Mouse (Mus musculus): ENCODE data around the gene Gata3. TPM values are rescaled to one million over a fixed set of nuclear protein-coding genes. Genes with fewer than 3 reads are reported as not detected.
A peak's percentile ranks its signal among the peaks of the same experiment; 100 is the strongest.

Gene Gata3
- polyA plus RNA-seq, 1 experiment from 2014 or later = 1.4 TPM

DNA sequence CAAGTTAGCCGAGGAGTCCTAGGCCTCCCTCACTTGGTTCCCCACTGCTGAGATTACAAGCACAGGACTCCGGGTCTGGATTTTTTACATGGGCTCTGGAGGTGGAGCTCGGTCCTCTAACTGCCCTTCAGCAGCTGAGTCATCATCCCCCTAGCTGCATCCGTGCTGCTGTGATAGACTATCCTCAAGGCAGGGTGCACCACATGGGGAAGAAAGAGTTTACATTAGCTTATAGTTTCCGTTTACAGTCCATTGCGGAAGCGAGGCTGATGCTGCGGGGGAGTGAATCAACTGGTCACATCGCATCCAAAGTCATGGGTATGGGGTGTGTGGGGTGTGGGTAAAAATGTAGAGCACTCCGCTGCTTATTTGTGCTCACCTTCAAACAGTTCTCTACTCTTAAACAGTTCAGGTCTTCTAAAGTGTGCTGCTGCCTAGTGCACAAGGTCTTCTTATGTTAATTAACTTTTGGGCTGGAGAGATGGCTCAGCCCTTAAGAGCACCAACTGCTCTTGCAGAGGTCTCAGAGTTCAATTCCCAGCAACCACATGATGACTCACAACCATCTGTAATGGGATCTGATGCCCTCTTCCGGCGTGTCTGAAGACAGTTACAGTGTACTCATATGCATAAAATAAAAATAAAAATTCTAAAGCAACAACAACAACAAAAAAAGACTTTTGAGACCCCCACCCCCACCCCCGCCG is 14.2 kb upstream of the Gata3 start:
- Histone ChIP-seq H3K36me3 (ENCODE audit: control insufficient read depth, insufficient read depth, low read length) (no peaks in the 10 kb centered on the region), H3K9ac (ENCODE audit: low read length) (no peak overlapping the region), H3K4me3 (ENCODE audit: low read depth, low read length) (no peak overlapping the region), H3K4me2 (ENCODE audit: low read length) (no peak overlapping the region), H3K27me3 (replicated peaks; ENCODE audit: control insufficient read depth, insufficient read depth, low read length) (peaks cover 9% of the 10 kb centered on the region), H3K4me1 (ENCODE audit: control insufficient read depth, insufficient read depth, low read length) (no peaks in the 10 kb centered on the region), H3K9me3 (replicated peaks; ENCODE audit: control insufficient read depth, low read length) (no peaks in the 10 kb centered on the region), H3K27ac (ENCODE audit: low read depth, low read length) (no peak overlapping the region)
- no peak for ATAC-seq
- no peak for DNase-seq (ENCODE audit: low spot score)
- 74% methylated on average over 14 of the region's 14 CpGs for WGBS

DNA sequence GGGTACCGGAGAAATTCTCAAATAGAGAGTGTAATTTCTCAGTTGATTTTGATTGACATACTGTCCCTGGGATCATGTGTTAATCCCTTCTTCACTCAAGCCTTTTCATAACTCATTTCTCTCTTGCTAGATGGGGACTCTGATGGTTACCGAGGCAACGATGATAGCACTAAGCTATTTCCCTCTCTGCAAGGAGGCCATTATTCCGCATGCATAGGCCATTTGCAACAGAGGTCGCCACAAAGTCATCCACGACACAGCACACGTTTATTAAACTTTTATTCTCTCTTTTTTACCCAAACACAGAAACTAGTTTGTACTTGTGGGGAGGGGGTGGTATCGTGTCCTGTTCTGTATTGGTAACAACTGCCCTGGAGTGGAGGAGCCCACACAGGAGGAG is 8.0 kb upstream of the Gata3 start:
- H3K9ac ChIP-seq (ENCODE audit: low read length) = no peak overlapping the region
- peaks cover 64% of the 10 kb centered on the region for H3K27me3 ChIP-seq (replicated peaks; ENCODE audit: control insufficient read depth, insufficient read depth, low read length)
- H3K27ac ChIP-seq (ENCODE audit: low read depth, low read length) = no peak overlapping the region
- DNase-seq (ENCODE audit: low spot score) (no peak), ATAC-seq (no peak; the same call in 1 of the 2 replicates)
- H3K4me3 ChIP-seq (ENCODE audit: low read depth, low read length) = no peak overlapping the region
- no peaks in the 10 kb centered on the region for H3K4me1 ChIP-seq (ENCODE audit: control insufficient read depth, insufficient read depth, low read length)
- no peaks in the 10 kb centered on the region for H3K9me3 ChIP-seq (replicated peaks; ENCODE audit: control insufficient read depth, low read length)
- 0% methylated on average over 8 of the region's 8 CpGs for WGBS
- H3K36me3 ChIP-seq (ENCODE audit: control insufficient read depth, insufficient read depth, low read length) = no peaks in the 10 kb centered on the region
- H3K4me2 ChIP-seq (ENCODE audit: low read length) = no peak overlapping the region

DNA sequence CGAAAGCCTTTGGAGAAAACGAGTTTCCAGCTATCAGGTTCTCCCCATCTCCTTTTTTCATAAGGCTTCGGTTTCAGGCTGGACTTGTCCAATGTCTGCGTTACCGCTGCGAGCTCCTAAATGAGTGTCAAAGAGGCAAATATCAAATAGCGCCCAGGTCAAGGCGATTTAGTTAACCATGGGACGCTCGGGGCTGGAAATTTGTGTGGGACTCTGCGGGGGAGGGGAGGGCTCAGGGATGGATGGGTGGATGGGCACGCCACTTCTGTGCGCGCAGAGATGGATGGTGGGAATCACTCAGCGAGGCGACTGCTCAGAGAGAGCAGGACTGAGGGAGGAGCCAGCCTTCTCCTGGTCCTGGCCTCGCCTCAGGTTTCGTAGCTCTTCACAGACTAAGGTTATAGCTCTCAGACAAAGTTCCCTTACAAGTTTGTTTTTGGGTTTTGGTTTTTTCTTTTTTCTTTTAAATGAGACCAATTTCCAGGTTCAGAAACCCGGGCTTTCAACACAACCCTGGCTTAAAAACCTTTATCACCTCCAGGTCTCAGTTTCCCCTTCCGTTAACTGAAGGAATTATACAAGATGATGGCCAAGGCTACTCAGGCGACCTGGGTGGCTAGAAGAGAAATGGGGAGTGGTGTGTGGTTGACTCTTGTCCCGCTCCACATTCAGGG is 6.4 kb upstream of the Gata3 start:
- H3K4me2 ChIP-seq (ENCODE audit: low read length) = no peak overlapping the region
- no peak overlapping the region for H3K4me3 ChIP-seq (ENCODE audit: low read depth, low read length)
- DNase-seq (ENCODE audit: low spot score) (no peak), ATAC-seq (no peak)
- no peaks in the 10 kb centered on the region for H3K9me3 ChIP-seq (replicated peaks; ENCODE audit: control insufficient read depth, low read length)
- H3K36me3 ChIP-seq (ENCODE audit: control insufficient read depth, insufficient read depth, low read length) = no peaks in the 10 kb centered on the region
- H3K27me3 ChIP-seq (replicated peaks; ENCODE audit: control insufficient read depth, insufficient read depth, low read length) = peaks cover 75% of the 10 kb centered on the region
- under 1% methylated on average over 22 of the region's 22 CpGs for WGBS
- no peaks in the 10 kb centered on the region for H3K4me1 ChIP-seq (ENCODE audit: control insufficient read depth, insufficient read depth, low read length)
- H3K9ac ChIP-seq (ENCODE audit: low read length) = no peak overlapping the region
- H3K27ac ChIP-seq (ENCODE audit: low read depth, low read length) = no peak overlapping the region

DNA sequence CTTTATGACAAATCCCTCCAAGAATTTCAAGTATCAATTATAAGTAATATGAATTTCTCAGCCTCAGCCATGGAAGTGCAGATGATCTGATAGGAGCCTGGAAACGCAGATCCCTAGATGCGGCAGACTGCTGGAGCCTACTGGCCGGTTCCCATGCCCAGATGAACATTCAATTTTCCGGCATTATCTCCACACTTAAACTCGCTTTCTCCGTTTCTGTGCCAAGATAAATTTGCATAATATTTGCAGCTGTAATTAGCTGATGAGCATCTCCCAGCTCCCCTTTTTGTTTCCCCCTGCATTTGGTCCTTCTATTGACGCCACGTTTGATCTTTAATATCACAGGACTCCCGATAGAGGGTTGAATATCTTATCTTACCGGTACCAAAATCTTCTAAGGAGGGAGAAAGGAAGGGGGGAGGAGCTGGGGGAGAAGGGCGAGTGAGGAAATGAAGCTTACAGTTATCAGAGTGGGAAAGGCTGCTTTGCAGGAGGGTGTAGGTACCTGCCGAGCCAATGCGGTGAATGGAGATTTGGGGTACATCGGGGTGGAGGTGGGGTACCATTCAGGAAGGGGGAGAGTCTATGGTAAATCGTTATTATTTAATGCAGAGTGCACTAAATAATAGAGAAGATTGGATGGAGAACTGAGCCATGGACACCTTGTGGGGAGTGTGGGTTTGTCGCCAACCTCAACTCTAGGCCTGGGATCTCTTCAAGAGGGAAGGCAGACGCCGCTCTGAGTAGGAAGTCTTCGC is 5.2 kb upstream of the Gata3 start:
- under 1% methylated on average over 19 of the region's 19 CpGs for WGBS
- Histone ChIP-seq H3K9ac (ENCODE audit: low read length) (no peak overlapping the region), H3K36me3 (ENCODE audit: control insufficient read depth, insufficient read depth, low read length) (no peaks in the 10 kb centered on the region), H3K4me1 (ENCODE audit: control insufficient read depth, insufficient read depth, low read length) (no peaks in the 10 kb centered on the region), H3K4me3 (ENCODE audit: low read depth, low read length) (no peak overlapping the region), H3K27me3 (replicated peaks; ENCODE audit: control insufficient read depth, insufficient read depth, low read length) (peaks cover 83% of the 10 kb centered on the region), H3K27ac (ENCODE audit: low read depth, low read length) (no peak overlapping the region), H3K9me3 (replicated peaks; ENCODE audit: control insufficient read depth, low read length) (no peaks in the 10 kb centered on the region), H3K4me2 (ENCODE audit: low read length) (no peak overlapping the region)
- DNase-seq (ENCODE audit: low spot score) (no peak), ATAC-seq (no peak)

DNA sequence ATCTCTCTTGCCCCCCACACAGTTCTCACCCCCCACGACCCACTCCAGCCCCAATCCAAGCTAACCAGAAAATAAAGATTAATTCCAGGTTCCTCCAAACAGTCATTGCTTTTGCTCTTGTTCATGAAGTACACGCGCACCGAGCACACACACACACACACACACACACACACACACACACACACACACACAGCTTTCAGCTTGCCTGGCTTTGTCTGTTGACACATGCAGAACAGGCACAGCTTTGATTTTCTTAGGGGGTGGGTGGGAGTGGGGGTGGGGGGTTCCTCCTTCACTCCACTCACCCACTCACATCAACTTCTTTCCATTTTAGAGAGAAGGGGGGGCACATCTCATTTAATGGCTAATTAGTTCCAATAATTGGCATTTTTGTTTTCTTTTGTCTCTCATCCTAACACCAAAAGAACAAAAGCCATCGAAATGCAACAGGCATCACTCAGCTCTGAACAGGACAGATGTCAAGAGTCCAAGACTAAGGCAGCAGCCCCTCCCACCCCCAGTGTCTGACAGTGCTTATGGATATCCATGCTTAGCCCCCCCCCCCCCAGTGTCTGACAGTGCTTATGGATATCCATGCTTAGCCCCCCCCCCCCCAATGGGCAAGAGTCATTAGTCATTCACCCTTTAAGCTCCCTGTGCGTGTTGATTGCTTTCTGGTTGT is 3.6 kb upstream of the Gata3 start:
- Histone ChIP-seq H3K27me3 (replicated peaks; ENCODE audit: control insufficient read depth, insufficient read depth, low read length) (peaks cover 85% of the 10 kb centered on the region), H3K9me3 (replicated peaks; ENCODE audit: control insufficient read depth, low read length) (no peaks in the 10 kb centered on the region), H3K4me2 (ENCODE audit: low read length) (no peak overlapping the region), H3K4me3 (ENCODE audit: low read depth, low read length) (no peak overlapping the region), H3K36me3 (ENCODE audit: control insufficient read depth, insufficient read depth, low read length) (no peaks in the 10 kb centered on the region), H3K9ac (ENCODE audit: low read length) (no peak overlapping the region), H3K4me1 (ENCODE audit: control insufficient read depth, insufficient read depth, low read length) (no peaks in the 10 kb centered on the region), H3K27ac (ENCODE audit: low read depth, low read length) (no peak overlapping the region)
- 0% methylated on average over 6 of the region's 6 CpGs for whole genome bisulfite sequencing
- ATAC-seq (peak; percentile 40; the same call in 1 of the 2 replicates), DNase-seq (ENCODE audit: low spot score) (no peak)

DNA sequence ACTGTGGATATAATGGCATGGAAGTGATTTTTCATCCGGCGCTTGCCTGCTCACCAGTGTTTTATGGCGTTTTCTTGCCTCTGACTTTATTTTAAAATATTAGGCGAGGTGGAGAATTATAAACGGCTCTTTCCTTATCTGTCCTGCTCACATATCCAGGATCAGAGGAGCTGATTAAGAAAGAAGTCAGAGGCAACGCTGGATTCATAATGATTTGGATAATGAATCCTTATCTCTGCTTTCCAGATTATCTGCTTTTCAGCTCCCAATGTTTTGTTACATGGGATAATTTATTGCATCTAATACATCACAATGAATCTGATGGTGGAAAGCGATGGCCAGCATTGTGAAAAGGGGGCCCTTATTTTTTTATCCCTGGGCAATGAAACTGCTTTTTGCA is 2.7 kb upstream of the Gata3 start:
- H3K36me3 ChIP-seq (ENCODE audit: control insufficient read depth, insufficient read depth, low read length) = no peaks in the 10 kb centered on the region
- 3% methylated on average over 7 of the region's 7 CpGs for WGBS
- ATAC-seq (no peak), DNase-seq (ENCODE audit: low spot score) (no peak)
- peaks cover 84% of the 10 kb centered on the region for H3K27me3 ChIP-seq (replicated peaks; ENCODE audit: control insufficient read depth, insufficient read depth, low read length)
- no peak overlapping the region for H3K27ac ChIP-seq (ENCODE audit: low read depth, low read length)
- no peaks in the 10 kb centered on the region for H3K4me1 ChIP-seq (ENCODE audit: control insufficient read depth, insufficient read depth, low read length)
- no peaks in the 10 kb centered on the region for H3K9me3 ChIP-seq (replicated peaks; ENCODE audit: control insufficient read depth, low read length)
- H3K4me3 ChIP-seq (ENCODE audit: low read depth, low read length) = no peak overlapping the region
- H3K4me2 ChIP-seq (ENCODE audit: low read length) = no peak overlapping the region
- H3K9ac ChIP-seq (ENCODE audit: low read length) = no peak overlapping the region

DNA sequence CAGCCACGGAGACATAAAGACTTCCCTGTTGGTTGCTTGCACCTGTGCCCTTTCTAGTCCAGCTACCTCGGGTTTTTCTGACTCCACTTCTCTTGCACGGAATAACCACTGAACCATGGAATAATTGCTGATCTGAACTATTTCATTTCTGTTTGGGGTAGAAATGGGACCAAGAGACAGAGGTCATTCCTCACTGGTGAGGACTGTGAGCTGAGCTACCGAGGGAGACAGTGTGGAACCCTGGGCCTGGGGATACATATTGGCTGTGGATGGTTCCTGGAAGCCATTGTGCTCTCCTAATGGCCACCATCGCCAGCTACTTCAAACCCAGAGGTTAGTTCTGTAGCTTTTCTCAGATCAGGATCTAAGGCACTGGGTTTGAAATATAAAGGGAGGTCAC is 1.1 kb upstream of the Gata3 start:
- H3K4me1 ChIP-seq (ENCODE audit: control insufficient read depth, insufficient read depth, low read length) = no peaks in the 10 kb centered on the region
- no peaks in the 10 kb centered on the region for H3K9me3 ChIP-seq (replicated peaks; ENCODE audit: control insufficient read depth, low read length)
- no peak overlapping the region for H3K9ac ChIP-seq (ENCODE audit: low read length)
- H3K27ac ChIP-seq (ENCODE audit: low read depth, low read length) = no peak overlapping the region
- H3K27me3 ChIP-seq (replicated peaks; ENCODE audit: control insufficient read depth, insufficient read depth, low read length) = peaks cover 87% of the 10 kb centered on the region
- no peaks in the 10 kb centered on the region for H3K36me3 ChIP-seq (ENCODE audit: control insufficient read depth, insufficient read depth, low read length)
- DNase-seq (ENCODE audit: low spot score) (no peak), ATAC-seq (no peak)
- H3K4me2 ChIP-seq (ENCODE audit: low read length) = no peak overlapping the region
- WGBS = 1% methylated on average over 5 of the region's 5 CpGs
- no peak overlapping the region for H3K4me3 ChIP-seq (ENCODE audit: low read depth, low read length)

DNA sequence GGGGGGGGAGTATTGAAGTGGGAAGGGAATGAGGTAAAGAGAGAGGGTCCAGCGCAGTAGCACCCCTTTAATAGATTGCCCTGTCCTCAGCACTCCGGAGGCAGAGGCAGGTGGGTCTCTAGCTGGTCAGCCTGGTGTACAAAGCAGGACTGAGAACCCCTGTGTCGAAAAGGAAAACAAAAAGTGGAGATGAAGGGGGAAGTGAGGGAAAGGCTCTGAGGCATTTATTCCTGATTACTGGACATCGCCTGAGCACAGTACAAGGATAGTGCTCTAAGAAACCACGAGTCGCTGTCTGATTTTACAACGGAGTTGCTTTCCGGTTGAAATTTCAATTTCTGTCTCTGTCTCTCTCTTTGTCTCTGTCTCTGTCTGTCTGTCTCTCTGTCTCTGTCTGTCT is 417 bp upstream of the Gata3 start:
- H3K4me2 ChIP-seq (ENCODE audit: low read length) = no peak overlapping the region
- DNase-seq (ENCODE audit: low spot score) = no peak
- under 1% methylated on average over 8 of the region's 8 CpGs for WGBS
- no peak for ATAC-seq
- no peak overlapping the region for H3K27ac ChIP-seq (ENCODE audit: low read depth, low read length)
- H3K9me3 ChIP-seq (replicated peaks; ENCODE audit: control insufficient read depth, low read length) = no peaks in the 10 kb centered on the region
- peaks cover 88% of the 10 kb centered on the region for H3K27me3 ChIP-seq (replicated peaks; ENCODE audit: control insufficient read depth, insufficient read depth, low read length)
- H3K4me3 ChIP-seq (ENCODE audit: low read depth, low read length) = no peak overlapping the region
- H3K4me1 ChIP-seq (ENCODE audit: control insufficient read depth, insufficient read depth, low read length) = no peaks in the 10 kb centered on the region
- no peak overlapping the region for H3K9ac ChIP-seq (ENCODE audit: low read length)
- H3K36me3 ChIP-seq (ENCODE audit: control insufficient read depth, insufficient read depth, low read length) = no peaks in the 10 kb centered on the region
